Mouse (Mus musculus): ENCODE results near the gene Lrrc26. TPM values are rescaled to one million over a fixed set of nuclear protein-coding genes. Genes with fewer than 3 reads are reported as not detected.

Gene Lrrc26
- polyA plus RNA-seq, 1 experiment: 0.20 TPM

- TF ChIP-seq CTCF (IDR thresholded peaks at IDR 0.05; ENCODE audit: borderline replicate concordance, insufficient read depth, low read depth, low read length) (no peak), POLR2A (IDR thresholded peaks at IDR 0.05; ENCODE audit: borderline replicate concordance, insufficient read depth, low read length) (peak; percentile 18; the same call in 1 of the 2 replicates)
- 16% methylated on average over 7 of the region's 7 CpGs for WGBS
- no peak overlapping the region for H3K4me3 ChIP-seq (replicated peaks; ENCODE audit: insufficient read depth, low read depth, low read length)
- peaks cover 32% of the 10 kb centered on the region for H3K4me1 ChIP-seq (ENCODE audit: control insufficient read depth, insufficient read depth, low read length)
- peak; percentile 83 to 91 for DNase-seq
- H3K27ac ChIP-seq (ENCODE audit: insufficient read depth, low read length): peak overlapping the region; percentile 36
- no peaks in the 10 kb centered on the region for H3K27me3 ChIP-seq (ENCODE audit: control insufficient read depth, insufficient read depth, low read length)
Measured at GRCm38 (mm10) chr2:25303931-25304656, 14.4 kb downstream of the Lrrc26 start.

DNA sequence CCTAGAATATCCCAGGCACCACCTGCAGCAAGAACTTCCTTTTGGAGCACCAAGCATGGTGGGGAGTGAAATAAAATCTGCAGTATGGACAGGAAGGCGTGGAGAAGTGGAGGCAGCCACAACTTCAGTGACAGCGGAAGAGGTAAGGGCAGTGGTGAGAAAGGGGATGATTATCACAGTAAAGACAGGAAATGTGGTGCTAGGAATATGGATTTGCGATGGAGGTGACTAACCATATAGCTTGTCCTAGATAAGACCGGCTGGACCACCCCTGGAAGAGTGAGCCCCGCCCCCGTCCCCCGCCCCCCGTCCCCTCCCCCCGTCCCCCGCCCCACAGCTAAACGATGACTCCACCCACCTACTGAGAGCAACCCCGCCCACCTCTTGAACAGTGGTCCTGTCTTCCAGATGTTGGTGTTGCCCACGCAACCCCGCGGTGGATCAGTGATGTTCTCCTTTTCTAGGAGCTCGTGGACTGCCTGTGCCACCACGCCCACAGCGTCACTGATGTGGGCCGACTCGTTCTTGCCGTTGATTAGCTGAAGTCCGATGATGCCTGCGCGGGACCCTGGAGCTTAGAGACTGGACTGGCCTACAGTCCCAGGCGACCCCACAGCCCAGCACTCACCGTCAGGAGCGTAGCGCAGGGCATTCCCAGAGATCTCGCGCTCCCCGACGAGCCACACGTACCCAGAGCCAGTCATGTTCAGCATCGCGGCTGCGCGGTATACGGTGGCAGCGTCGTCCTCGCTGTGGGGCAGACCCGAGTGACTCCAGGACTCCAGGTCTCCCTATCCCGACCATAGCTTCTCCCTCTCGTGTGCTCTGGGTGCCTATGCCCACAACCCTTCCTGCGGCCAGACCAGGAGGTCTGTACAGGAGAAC lies 15.2 kb downstream of the Lrrc26 start:
- peak in 1 of 2 experiments; percentile 58 for DNase-seq
- Histone ChIP-seq H3K27me3 (ENCODE audit: control insufficient read depth, insufficient read depth, low read length) (no peaks in the 10 kb centered on the region), H3K27ac (ENCODE audit: insufficient read depth, low read length) (peak overlapping the region; percentile 36), H3K4me3 (replicated peaks; ENCODE audit: insufficient read depth, low read depth, low read length) (no peak overlapping the region), H3K4me1 (ENCODE audit: control insufficient read depth, insufficient read depth, low read length) (peaks cover 32% of the 10 kb centered on the region)
- WGBS: 13% methylated on average over 45 of the region's 45 CpGs
- TF ChIP-seq CTCF (IDR thresholded peaks at IDR 0.05; ENCODE audit: borderline replicate concordance, insufficient read depth, low read depth, low read length) (no peak), POLR2A (IDR thresholded peaks at IDR 0.05; ENCODE audit: borderline replicate concordance, insufficient read depth, low read length) (0 out of 2 replicates have a peak, but pooled peaks have one; percentile 18)

GRCm38 (mm10) chr2:25305587-25306359 lies 16.1 kb downstream of the Lrrc26 start:
- WGBS: 45% methylated on average over 14 of the region's 14 CpGs
- Histone ChIP-seq H3K4me1 (ENCODE audit: control insufficient read depth, insufficient read depth, low read length) (peaks cover 38% of the 10 kb centered on the region), H3K27ac (ENCODE audit: insufficient read depth, low read length) (peak overlapping the region; percentile 33; the same call in 1 of the 2 replicates), H3K4me3 (replicated peaks; ENCODE audit: insufficient read depth, low read depth, low read length) (no peak overlapping the region), H3K27me3 (ENCODE audit: control insufficient read depth, insufficient read depth, low read length) (no peaks in the 10 kb centered on the region)
- TF ChIP-seq POLR2A (IDR thresholded peaks at IDR 0.05; ENCODE audit: borderline replicate concordance, insufficient read depth, low read length) (no peak), CTCF (IDR thresholded peaks at IDR 0.05; ENCODE audit: borderline replicate concordance, insufficient read depth, low read depth, low read length) (no peak)
- DNase-seq: peak; percentile 27 to 39

DNA sequence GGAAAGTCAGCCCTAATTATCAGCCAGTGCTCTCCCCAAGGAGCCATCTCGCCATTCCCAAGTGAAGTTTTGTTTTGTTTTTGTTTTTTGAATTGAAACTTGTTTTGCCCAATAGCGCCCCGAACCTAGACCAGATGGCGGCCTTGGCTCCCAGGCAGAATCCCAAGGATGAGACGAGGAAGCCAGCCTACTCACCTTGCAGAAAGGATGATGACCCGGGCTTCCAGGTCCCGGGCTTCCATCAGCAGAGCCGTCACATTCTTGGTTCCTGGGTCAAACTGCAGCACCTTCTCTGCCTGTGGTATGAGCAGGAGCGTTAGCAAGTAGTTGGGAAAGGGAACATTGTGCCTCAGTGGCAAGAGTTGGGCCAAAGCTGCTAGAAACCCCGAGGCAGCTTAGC lies 20.5 kb downstream of the Lrrc26 start:
- DNase-seq: peak; percentile 69
- WGBS: 10% methylated on average over 10 of the region's 10 CpGs

DNA sequence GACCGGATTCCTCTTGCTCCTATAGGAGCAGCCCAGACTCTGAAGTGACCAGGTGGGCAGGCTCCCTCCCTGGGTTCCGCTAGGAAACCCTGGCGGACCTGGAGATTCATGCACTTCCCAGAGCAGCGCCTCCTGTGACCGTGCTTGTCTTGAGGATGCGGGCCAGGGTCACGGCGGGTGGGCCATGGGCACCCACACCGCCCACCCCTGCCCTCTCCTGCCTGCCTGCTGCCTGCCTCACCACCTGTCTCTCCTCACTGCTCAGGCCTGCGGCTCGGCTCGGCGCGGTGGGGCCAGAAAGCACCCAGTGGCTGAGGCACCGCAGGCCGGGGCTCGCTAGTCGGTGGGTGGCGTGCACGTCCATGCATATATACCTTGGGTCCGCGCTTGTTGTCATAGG lies 21.3 kb downstream of the Lrrc26 start:
- no peaks in the 10 kb centered on the region for H3K27me3 ChIP-seq (ENCODE audit: control insufficient read depth, insufficient read depth, low read length)
- H3K4me3 ChIP-seq (replicated peaks; ENCODE audit: insufficient read depth, low read depth, low read length): no peak overlapping the region
- DNase-seq: peak; percentile 52 to 59
- H3K27ac ChIP-seq (ENCODE audit: insufficient read depth, low read length): peak overlapping the region; percentile 66
- TF ChIP-seq POLR2A (IDR thresholded peaks at IDR 0.05; ENCODE audit: borderline replicate concordance, insufficient read depth, low read length) (no peak), CTCF (IDR thresholded peaks at IDR 0.05; ENCODE audit: borderline replicate concordance, insufficient read depth, low read depth, low read length) (no peak)
- H3K4me1 ChIP-seq (ENCODE audit: control insufficient read depth, insufficient read depth, low read length): peaks cover 40% of the 10 kb centered on the region
- WGBS: 9% methylated on average over 22 of the region's 22 CpGs

More for the DNA sequence above, 20.5 kb downstream of the Lrrc26 start:
- no peak for TF ChIP-seq CTCF (IDR thresholded peaks at IDR 0.05; ENCODE audit: borderline replicate concordance, insufficient read depth, low read depth, low read length)
- H3K27ac ChIP-seq (ENCODE audit: insufficient read depth, low read length): peak overlapping the region; percentile 63
- H3K27me3 ChIP-seq (ENCODE audit: control insufficient read depth, insufficient read depth, low read length): no peaks in the 10 kb centered on the region
- H3K4me3 ChIP-seq (replicated peaks; ENCODE audit: insufficient read depth, low read depth, low read length): no peak overlapping the region
- H3K4me1 ChIP-seq (ENCODE audit: control insufficient read depth, insufficient read depth, low read length): peaks cover 48% of the 10 kb centered on the region

DNA sequence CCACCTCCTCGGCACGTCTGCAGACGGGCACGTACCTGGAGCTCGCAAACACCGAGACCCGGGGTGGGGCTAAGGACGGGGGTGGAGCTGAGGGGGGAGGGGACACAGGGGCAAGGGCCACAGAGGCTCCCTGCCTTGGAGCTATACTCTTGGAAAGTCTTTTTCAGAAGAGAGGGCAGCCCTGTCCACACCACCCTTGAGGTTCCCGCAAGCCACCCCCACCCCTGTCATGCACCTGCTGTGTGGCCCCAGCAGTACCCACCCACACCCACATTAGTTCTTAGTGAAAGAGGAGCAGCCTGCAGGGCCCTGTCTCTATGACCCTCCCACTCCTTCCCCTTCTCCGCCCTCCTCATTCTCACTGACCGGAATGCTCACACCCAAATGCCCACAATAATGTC lies 21.8 kb downstream of the Lrrc26 start:
- Histone ChIP-seq H3K4me1 (ENCODE audit: control insufficient read depth, insufficient read depth, low read length) (peaks cover 43% of the 10 kb centered on the region), H3K4me3 (replicated peaks; ENCODE audit: insufficient read depth, low read depth, low read length) (no peak overlapping the region), H3K27me3 (ENCODE audit: control insufficient read depth, insufficient read depth, low read length) (no peaks in the 10 kb centered on the region), H3K27ac (ENCODE audit: insufficient read depth, low read length) (no peak overlapping the region)
- DNase-seq: no peak
- WGBS: 15% methylated on average over 11 of the region's 11 CpGs
- TF ChIP-seq POLR2A (IDR thresholded peaks at IDR 0.05; ENCODE audit: borderline replicate concordance, insufficient read depth, low read length): no peak
- no peak for TF ChIP-seq CTCF (IDR thresholded peaks at IDR 0.05; ENCODE audit: borderline replicate concordance, insufficient read depth, low read depth, low read length)

Measured in cerebellum, adult 2 months (tissue).